Mouse (Mus musculus): ENCODE data around the gene Lpar6.

Gene Lpar6

GRCm38 (mm10) chr14:73255426-73255970 is 17.8 kb downstream of the Lpar6 start:
- DNase-seq (ENCODE audit: low read depth, low spot score) = peak; percentile 23

DNA sequence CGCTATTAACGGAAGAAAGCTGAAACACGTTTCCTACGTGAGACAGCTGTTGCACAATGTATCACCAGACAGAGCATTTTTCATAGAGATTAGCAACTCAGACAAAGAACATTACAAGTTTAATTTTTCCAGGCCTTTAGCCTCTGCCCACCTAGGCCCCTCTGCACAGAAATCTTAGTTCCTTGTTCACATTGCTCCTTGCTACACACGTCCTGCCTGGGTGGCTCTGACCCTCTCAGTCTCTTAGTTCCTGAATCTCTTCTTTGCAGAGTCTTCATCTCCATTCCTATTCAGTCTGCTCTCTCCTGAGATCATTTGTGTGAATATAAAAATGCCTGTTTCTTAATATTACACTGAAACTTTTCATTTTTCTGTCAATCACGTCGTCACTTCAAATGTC is 19.7 kb downstream of the Lpar6 start:
- no peak for DNase-seq (ENCODE audit: low read depth, low spot score)

DNA sequence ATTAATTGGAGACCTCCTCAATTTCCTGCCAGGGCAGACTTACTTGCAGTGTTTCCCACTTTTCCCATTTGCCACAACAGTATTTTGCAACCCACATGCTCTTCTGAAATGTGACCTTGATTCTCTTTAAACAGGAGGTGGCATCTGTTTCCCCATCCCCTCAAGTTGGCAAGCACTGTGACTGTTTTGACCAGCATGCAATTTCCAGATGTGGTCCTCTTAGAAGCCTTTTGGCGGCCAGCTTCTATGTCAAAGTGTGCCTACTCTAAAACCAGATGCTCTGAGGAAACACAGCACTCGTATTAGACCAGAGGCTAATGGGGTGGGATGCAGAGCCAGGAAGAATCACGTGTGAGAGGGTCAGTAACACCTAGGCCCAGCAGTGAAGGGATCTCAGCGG is 20.5 kb downstream of the Lpar6 start:
- no peak for DNase-seq (ENCODE audit: low read depth, low spot score)

GRCm38 (mm10) chr14:73262210-73262609 is 24.5 kb downstream of the Lpar6 start:
- DNase-seq (ENCODE audit: low read depth, low spot score) = no peak

- DNase-seq (ENCODE audit: low read depth, low spot score) = peak; percentile 36
These were observed 28.5 kb downstream of the Lpar6 start for GRCm38 (mm10) chr14:73266166-73266565.

GRCm38 (mm10) chr14:73271807-73272206 is 34.1 kb downstream of the Lpar6 start:
- no peak for DNase-seq (ENCODE audit: low read depth, low spot score)

DNA sequence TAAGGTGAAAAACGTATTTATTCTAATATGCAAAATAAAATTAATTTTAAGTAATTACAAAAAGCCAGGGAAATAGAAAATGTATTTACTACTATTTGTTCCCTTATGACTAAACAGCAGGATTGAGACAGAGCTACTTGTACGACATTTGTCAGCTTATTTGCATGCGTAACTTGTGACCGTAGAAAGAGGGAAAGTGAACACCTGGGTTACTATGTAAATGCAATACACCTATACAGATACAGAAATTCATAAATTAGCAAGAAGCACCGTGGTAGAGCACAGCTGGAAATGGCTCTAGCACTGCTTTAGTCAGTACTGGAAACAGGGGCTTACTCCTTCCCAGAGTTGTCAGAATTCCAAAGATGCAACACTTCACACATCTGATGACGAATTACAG is 41.4 kb downstream of the Lpar6 start:
- DNase-seq (ENCODE audit: low read depth, low spot score) = no peak

- DNase-seq (ENCODE audit: low read depth, low spot score) = no peak
These were observed 43.3 kb downstream of the Lpar6 start for GRCm38 (mm10) chr14:73280996-73281395.

GRCm38 (mm10) chr14:73289915-73290314 is 52.2 kb downstream of the Lpar6 start:
- DNase-seq (ENCODE audit: low read depth, low spot score) = peak; percentile 61

- no peak for DNase-seq (ENCODE audit: low read depth, low spot score)
These were observed 54.7 kb downstream of the Lpar6 start for GRCm38 (mm10) chr14:73292434-73292833.

Measured in CD4-positive helper T cell, adult 2 months (primary cell).